Mouse (Mus musculus) lung, embryonic 15.5 days (tissue): Measurements from ENCODE around the gene Stard10. TPM values are rescaled to one million over a fixed set of nuclear protein-coding genes. Genes with fewer than 3 reads are reported as not detected.
A peak's percentile ranks its signal among the peaks of the same experiment; 100 is the strongest.

Source experiments
- ATAC-seq: fragments of 200-750 bp; cut with Nextera tagmentation; 2 replicates; pipeline ENCODE4 v1.8.0; 2017; ENCODE audit warnings: moderate number of reproducible peaks, borderline replicate concordance; ENCODE audit not compliant: low FRiP score, low TSS enrichment; ENCODE audit errors: extremely low read depth
- H3K27ac ChIP-seq: fragments of 300-500 bp; sonication (generic); 2 replicates; pipeline ENCODE4 v1.5.1; 2015; ENCODE audit warnings: moderate library complexity, mild to moderate bottlenecking, inconsistent platforms
- H3K27me3 ChIP-seq: fragments of 300-500 bp; sonication (generic); 2 replicates; pipeline ENCODE4 v1.6.1; 2015; ENCODE audit warnings: inconsistent platforms
- H3K36me3 ChIP-seq: fragments of 300-500 bp; sonication (generic); 2 replicates; pipeline ENCODE4 v1.6.1; 2015; ENCODE audit warnings: inconsistent platforms
- H3K4me1 ChIP-seq: fragments of 300-500 bp; sonication (generic); 2 replicates; pipeline ENCODE4 v1.6.1; 2015; ENCODE audit warnings: inconsistent platforms
- H3K4me2 ChIP-seq: fragments of 300-500 bp; sonication (generic); 2 replicates; pipeline ENCODE4 v1.6.1; 2015; ENCODE audit warnings: inconsistent platforms, mild to moderate bottlenecking, moderate library complexity
- H3K4me3 ChIP-seq: fragments of 300-500 bp; sonication (generic); 2 replicates; pipeline ENCODE4 v1.5.1; 2015; ENCODE audit warnings: mild to moderate bottlenecking, inconsistent platforms
- H3K9ac ChIP-seq: fragments of 300-500 bp; sonication (generic); 2 replicates; pipeline ENCODE4 v1.6.1; 2015; ENCODE audit warnings: inconsistent platforms
- H3K9me3 ChIP-seq: fragments of 300-500 bp; sonication (generic); 2 replicates; pipeline ENCODE4 v1.6.1; 2016; ENCODE audit warnings: inconsistent platforms
- WGBS: fragments of 180-500 bp; shearing (Covaris S2); methylation state at CpG from one replicate; pipeline ENCODE4 v1.1.7; 2015; 5-methylcytosine and 5-hydroxymethylcytosine counted together
- polyA plus RNA-seq: library from polyadenylated mRNA; unstranded; fragments of >200 nt; fragmentation: Nextera tagmentation; extraction: Ambion mirVana; gene quantifications from 2 replicates; pipeline ENCODE4 v1.2.1, GENCODE M21; 2015

Stard10 gene
- polyA plus RNA-seq, 1 experiment from 2014 or later, result 45.9 TPM

GRCm38 (mm10) chr7:101389256-101389655 is 72.4 kb downstream of the Stard10 start:
- peaks cover 66% of the 10 kb centered on the region for H3K4me1 ChIP-seq
- 76% methylated on average over 6 of the region's 6 CpGs for WGBS

GRCm38 (mm10) chr7:101391909-101392479 is 75.1 kb downstream of the Stard10 start:
- peak overlapping the region; percentile 99 for H3K27ac ChIP-seq
- peaks cover 23% of the 10 kb centered on the region for H3K36me3 ChIP-seq
- no peaks in the 10 kb centered on the region for H3K9me3 ChIP-seq
- H3K27me3 ChIP-seq, result no peaks in the 10 kb centered on the region
- 34% methylated on average over 4 of the region's 4 CpGs for WGBS
- no peak overlapping the region for H3K4me3 ChIP-seq
- H3K4me1 ChIP-seq, result peaks cover 46% of the 10 kb centered on the region
- no peak overlapping the region for H3K9ac ChIP-seq
- H3K4me2 ChIP-seq, result 0 out of 2 replicates have a peak overlapping the region, but pooled peaks have one; percentile 18
- no peak; the same call in 1 of the 2 replicates for ATAC-seq

More at GRCm38 (mm10) chr7:101389256-101389655, 72.4 kb downstream of the Stard10 start:
- Histone ChIP-seq H3K27me3 (no peaks in the 10 kb centered on the region), H3K4me2 (no peak overlapping the region), H3K36me3 (peaks cover 12% of the 10 kb centered on the region; the same call in 1 of the 2 replicates), H3K9ac (no peak overlapping the region), H3K27ac (no peak overlapping the region), H3K4me3 (no peak overlapping the region), H3K9me3 (no peaks in the 10 kb centered on the region)
- no peak for ATAC-seq

DNA sequence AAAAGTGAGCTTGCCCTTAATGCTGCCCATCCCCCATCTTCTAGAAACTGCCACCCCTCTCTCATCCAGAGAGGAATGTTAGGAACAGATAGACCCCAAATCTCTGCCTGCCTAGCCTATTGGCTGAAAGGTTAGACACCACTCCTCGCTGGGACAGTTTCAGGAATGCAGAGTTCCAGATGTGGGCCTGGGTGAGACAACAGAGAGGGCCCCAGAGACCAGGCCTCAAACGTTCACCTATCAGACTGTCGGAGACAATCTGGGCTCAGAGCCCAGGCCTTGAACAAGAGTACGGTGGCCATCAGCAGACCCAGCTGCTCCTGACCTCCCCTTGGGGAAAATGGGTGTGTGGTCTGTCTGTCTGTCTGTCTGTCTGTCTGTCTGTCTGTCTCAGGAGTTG is 76.1 kb downstream of the Stard10 start:
- 29% methylated on average over 4 of the region's 4 CpGs for WGBS
- Histone ChIP-seq H3K9ac (no peak overlapping the region), H3K27ac (peak overlapping the region; percentile 99), H3K4me2 (peak overlapping the region; percentile 55), H3K4me3 (no peak overlapping the region), H3K27me3 (no peaks in the 10 kb centered on the region), H3K9me3 (no peaks in the 10 kb centered on the region), H3K36me3 (peaks cover 33% of the 10 kb centered on the region), H3K4me1 (peaks cover 46% of the 10 kb centered on the region)
- peak; percentile 3; the same call in 1 of the 2 replicates for ATAC-seq

GRCm38 (mm10) chr7:101393694-101394504 is 77.0 kb downstream of the Stard10 start:
- H3K9me3 ChIP-seq, result no peaks in the 10 kb centered on the region
- peaks cover 36% of the 10 kb centered on the region for H3K36me3 ChIP-seq
- peak overlapping the region; percentile 55 for H3K4me2 ChIP-seq
- H3K4me3 ChIP-seq, result peak overlapping the region; percentile 46
- peak overlapping the region; percentile 99 for H3K27ac ChIP-seq
- peaks cover 46% of the 10 kb centered on the region for H3K4me1 ChIP-seq
- H3K9ac ChIP-seq, result peak overlapping the region; percentile 37; the same call in 1 of the 2 replicates
- no peaks in the 10 kb centered on the region for H3K27me3 ChIP-seq
- WGBS, result 20% methylated on average over 8 of the region's 8 CpGs
- ATAC-seq, result peak; percentile 92

DNA sequence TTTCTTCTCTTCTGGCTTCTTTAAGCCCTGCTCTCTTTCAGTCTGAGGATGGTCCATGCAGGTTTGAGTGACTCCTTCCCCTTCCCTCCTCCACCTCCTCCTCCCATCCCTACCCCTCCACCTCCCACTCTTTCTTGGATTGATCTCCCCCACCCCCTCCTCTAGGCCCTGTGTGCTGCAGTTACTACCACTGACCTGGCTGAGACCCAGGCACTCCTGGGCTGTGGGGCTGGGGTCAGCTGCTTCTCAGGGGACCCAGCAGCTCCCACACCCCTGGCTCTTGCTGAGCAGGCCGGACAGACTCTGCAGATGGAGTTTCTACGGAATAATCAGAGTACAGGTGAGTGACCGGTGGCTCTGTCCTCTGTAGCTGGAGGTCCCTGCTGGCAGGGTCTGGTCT is 77.7 kb downstream of the Stard10 start:
- Histone ChIP-seq H3K9ac (peak overlapping the region; percentile 37), H3K9me3 (no peaks in the 10 kb centered on the region), H3K4me2 (peak overlapping the region; percentile 55), H3K27me3 (no peaks in the 10 kb centered on the region), H3K4me3 (peak overlapping the region; percentile 46), H3K4me1 (peaks cover 46% of the 10 kb centered on the region), H3K27ac (peak overlapping the region; percentile 99), H3K36me3 (peaks cover 42% of the 10 kb centered on the region)
- ATAC-seq, result no peak
- 40% methylated on average over 3 of the region's 3 CpGs for WGBS

GRCm38 (mm10) chr7:101395471-101395870 is 78.6 kb downstream of the Stard10 start:
- peak overlapping the region; percentile 37 for H3K9ac ChIP-seq
- H3K4me3 ChIP-seq, result peak overlapping the region; percentile 46
- H3K27ac ChIP-seq, result peak overlapping the region; percentile 99
- 38% methylated on average over 2 of the region's 2 CpGs for WGBS
- H3K27me3 ChIP-seq, result no peaks in the 10 kb centered on the region
- H3K4me2 ChIP-seq, result peak overlapping the region; percentile 55
- ATAC-seq, result no peak
- H3K36me3 ChIP-seq, result peaks cover 44% of the 10 kb centered on the region
- H3K9me3 ChIP-seq, result no peaks in the 10 kb centered on the region
- peaks cover 44% of the 10 kb centered on the region for H3K4me1 ChIP-seq

Other genes with a start within 250 kb of the Stard10 start
- gene Fchsd2, start 224.2 kb upstream of the Stard10 start, polyA plus RNA-seq, result 20.0 and 22.5 TPM in 2 replicates
- gene Atg16l2, start 14.8 kb upstream of the Stard10 start, polyA plus RNA-seq, result 16.2 and 18.3 TPM in 2 replicates
- 105 and 109 TPM in 2 replicates for gene Arap1, start 31.0 kb downstream of the Stard10 start, polyA plus RNA-seq
- 10.3 TPM in 1 of 2 replicates, not detected in the other for gene Gm45837, start 93.8 kb downstream of the Stard10 start, polyA plus RNA-seq
- gene Pde2a, start 104.6 kb downstream of the Stard10 start, polyA plus RNA-seq, result 16.9 and 26.7 TPM in 2 replicates